Mouse (Mus musculus): ENCODE data around the gene Hba-a2. TPM values are rescaled to one million over a fixed set of nuclear protein-coding genes. Genes with fewer than 3 reads are reported as not detected.
"Not testable (repeated sequence)": the region's sequence is repeated elsewhere in the genome, so short reads cannot be mapped to it uniquely, and the experiment has no call there.

Hba-a2 gene
- 100 to 1,000 TPM; 469 to 517 TPM for total RNA-seq (2021)

GRCm38 (mm10) chr11:32296203-32296602, at the start of gene Hba-a2:
Hba-a2 (plus strand) TSS chr11:32296489.
- not testable (repeated sequence) for DNase-seq (ENCODE audit: extremely low spot score in 1 of 2, low spot score in 1 of 2)

- no peak for DNase-seq (ENCODE audit: extremely low spot score in 1 of 2, low spot score in 1 of 2)
These were observed 49.2 kb upstream of the Hba-a2 start for GRCm38 (mm10) chr11:32247068-32247467.

- no peak for DNase-seq (ENCODE audit: extremely low spot score in 1 of 2, low spot score in 1 of 2)
These were observed 47.9 kb upstream of the Hba-a2 start for GRCm38 (mm10) chr11:32248350-32248749.

- DNase-seq (ENCODE audit: extremely low spot score in 1 of 2, low spot score in 1 of 2), result no peak
These were observed 45.2 kb upstream of the Hba-a2 start for GRCm38 (mm10) chr11:32250880-32251763.

DNA sequence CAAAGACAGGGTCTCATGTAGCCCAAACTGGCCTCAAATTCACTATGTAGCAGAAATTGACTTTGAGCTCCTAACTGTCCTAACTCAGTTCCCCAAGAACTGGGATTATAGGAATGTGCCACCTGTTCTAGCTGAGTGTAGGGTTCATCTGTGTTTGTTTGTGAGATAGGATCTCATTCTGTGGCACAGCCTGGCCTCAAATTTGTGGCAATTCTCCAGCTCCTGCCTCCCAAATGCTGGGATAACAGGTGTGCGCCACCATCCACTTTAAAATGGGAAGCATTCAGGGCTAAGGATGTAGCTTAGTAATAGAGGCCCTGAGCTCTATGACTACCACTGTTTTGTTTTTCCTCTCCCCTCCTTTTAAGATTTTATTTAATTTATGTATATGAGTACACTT, 43.2 kb upstream of the Hba-a2 start:
- DNase-seq (ENCODE audit: extremely low spot score in 1 of 2, low spot score in 1 of 2), result no peak

GRCm38 (mm10) chr11:32256146-32256545, 40.1 kb upstream of the Hba-a2 start:
- no peak for DNase-seq (ENCODE audit: extremely low spot score in 1 of 2, low spot score in 1 of 2)

DNA sequence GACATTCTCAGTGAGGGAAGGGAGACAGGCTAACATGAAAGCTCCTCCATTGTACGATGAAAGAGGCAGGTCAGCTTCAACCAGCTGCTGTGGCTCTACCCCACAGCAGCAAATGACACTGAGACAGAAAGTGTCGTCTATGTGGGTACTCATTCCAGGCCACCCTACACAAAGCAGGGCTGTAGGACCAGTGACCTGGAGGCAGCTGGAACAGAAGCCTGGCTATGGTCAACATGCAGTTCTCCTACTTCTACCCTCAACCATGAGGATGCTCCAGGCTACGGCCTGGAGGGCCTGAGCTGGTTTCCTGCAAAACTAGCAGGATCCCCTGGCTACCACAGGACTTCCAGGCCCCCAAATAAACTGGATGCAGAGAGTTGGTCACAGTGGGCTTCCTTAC, 39.7 kb upstream of the Hba-a2 start:
- no peak for DNase-seq (ENCODE audit: extremely low spot score in 1 of 2, low spot score in 1 of 2)

GRCm38 (mm10) chr11:32262674-32263415, 33.4 kb upstream of the Hba-a2 start:
- DNase-seq (ENCODE audit: extremely low spot score in 1 of 2, low spot score in 1 of 2), result no peak

- DNase-seq (ENCODE audit: extremely low spot score in 1 of 2, low spot score in 1 of 2), result no peak
These were observed 31.1 kb upstream of the Hba-a2 start for GRCm38 (mm10) chr11:32265117-32265738.

- no peak for DNase-seq (ENCODE audit: extremely low spot score in 1 of 2, low spot score in 1 of 2)
These were observed 30.1 kb upstream of the Hba-a2 start for GRCm38 (mm10) chr11:32266194-32266593.

- no peak for DNase-seq (ENCODE audit: extremely low spot score in 1 of 2, low spot score in 1 of 2)
These were observed 29.5 kb upstream of the Hba-a2 start for GRCm38 (mm10) chr11:32266776-32267175.

- DNase-seq (ENCODE audit: extremely low spot score in 1 of 2, low spot score in 1 of 2), result peak; percentile 92 to 96
These were observed 29.0 kb upstream of the Hba-a2 start, which contains the start of gene Nprl3 for GRCm38 (mm10) chr11:32267188-32267884. Nprl3 (minus strand) TSS chr11:32267707.

DNA sequence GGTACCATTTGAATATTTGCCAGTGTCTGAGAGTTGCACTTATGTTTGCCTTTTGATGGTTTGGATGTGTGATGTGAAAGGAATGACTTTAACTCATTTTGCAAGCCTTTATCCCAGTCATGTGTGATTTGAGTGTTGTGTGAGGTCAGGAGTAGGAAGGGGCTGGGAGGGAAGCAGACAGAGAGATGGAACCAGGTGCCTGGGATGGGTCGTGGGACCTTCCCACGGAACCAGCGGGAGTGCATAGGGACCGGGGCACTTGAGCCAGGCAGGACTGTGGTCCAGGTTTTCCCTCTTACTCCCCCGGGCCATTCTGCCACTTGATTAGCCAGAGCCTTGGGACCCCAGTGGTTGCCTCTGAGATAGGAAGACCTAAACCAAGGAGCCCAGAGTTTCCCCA, 28.3 kb upstream of the Hba-a2 start:
- DNase-seq (ENCODE audit: extremely low spot score in 1 of 2, low spot score in 1 of 2), result no peak

DNA sequence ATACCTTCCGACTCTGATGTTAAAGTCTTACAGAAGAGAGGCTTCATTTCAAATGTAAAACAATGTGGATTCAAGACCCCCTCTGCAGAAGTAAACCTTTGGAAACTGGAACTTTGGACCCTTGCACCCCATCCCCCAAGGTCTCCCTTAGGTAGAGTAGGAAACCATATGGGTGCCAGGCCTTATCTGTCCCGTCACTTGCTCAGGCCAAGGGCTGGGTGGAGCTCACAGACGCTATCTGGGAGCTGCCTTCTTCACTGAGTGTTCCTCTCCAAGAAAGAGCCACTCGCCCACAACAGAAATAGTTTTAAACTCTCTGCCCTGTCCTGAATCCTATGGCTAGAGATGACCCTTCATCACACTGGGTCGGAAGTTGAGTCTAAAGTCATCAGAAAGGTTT, 27.3 kb upstream of the Hba-a2 start:
- no peak for DNase-seq (ENCODE audit: extremely low spot score in 1 of 2, low spot score in 1 of 2)

DNA sequence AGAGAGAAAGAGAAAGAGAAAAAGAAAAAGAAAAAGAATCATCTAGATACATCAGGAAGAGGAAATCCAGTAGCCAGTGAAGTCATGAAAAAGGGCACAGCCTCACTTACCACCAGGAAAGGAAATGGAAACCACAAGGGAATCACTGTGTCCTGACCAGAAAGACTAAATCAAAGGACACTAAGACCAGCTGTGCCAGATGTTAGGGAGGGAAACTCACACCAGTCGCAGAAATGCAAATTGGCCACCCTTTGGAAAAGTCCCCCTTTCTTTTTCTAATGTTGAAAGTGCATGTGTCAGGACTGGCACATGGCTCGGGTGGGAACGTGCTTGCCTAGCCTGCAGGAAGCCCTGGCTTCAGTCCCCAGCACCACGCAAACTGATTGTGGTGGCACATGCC, 25.1 kb upstream of the Hba-a2 start:
- DNase-seq (ENCODE audit: extremely low spot score in 1 of 2, low spot score in 1 of 2), result no peak

DNA sequence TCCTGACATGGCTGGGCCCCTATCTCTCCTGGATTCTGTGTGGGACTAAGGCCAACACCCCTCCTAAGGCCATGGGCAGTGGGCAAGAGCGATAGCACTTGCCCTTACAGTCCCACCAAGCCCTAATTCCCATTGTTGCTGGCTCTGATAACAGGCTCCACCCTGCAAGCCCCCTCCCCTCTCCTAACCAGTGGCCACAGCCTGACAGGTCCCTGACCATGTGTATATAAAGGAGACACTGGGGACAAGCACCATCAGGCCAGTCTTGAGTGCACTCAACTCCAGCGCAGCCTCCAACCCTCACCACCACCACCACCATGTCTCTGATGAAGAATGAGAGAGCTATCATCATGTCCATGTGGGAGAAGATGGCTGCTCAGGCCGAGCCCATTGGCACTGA, 19.9 kb upstream of the Hba-a2 start, which contains the start of gene Hba-x:
Gene Hba-x (plus strand): TSS at position 54 of the 400 bp plus-strand sequence.
- DNase-seq (ENCODE audit: extremely low spot score in 1 of 2, low spot score in 1 of 2), result no peak

GRCm38 (mm10) chr11:32277736-32278457, 18.4 kb upstream of the Hba-a2 start:
- DNase-seq (ENCODE audit: extremely low spot score in 1 of 2, low spot score in 1 of 2), result no peak

DNA sequence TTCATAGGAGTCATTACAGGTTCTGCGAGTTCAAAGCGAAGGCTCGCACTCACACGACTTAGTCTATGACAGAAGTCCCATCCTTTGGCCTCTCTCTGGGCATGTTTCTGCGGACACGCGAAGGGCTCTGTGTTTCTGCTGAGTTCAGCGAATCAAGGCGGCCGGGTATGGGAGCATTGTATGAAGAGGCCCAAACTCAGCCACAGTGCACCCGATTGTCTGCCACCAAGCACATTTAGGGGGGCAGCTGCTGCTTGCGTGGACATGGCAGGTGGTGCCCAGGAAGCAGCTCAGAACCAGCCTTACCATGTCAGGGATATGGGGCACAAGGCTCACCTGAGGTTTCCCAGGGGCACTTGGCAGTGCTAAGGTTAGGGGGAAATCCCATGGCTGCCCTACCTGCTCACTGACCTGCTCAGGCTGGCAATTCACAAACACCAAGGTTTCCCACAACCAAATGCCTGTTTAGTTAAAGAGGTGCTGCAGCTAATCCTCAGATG, 17.8 kb upstream of the Hba-a2 start:
- DNase-seq (ENCODE audit: extremely low spot score in 1 of 2, low spot score in 1 of 2), result no peak

- no peak for DNase-seq (ENCODE audit: extremely low spot score in 1 of 2, low spot score in 1 of 2)
These were observed 15.6 kb upstream of the Hba-a2 start for GRCm38 (mm10) chr11:32280646-32281045.
